Mouse (Mus musculus) olfactory bulb, adult 2 months (tissue): ENCODE results near the gene 1700016D06Rik.

Experiments used
- CTCF ChIP-seq: fragments of 200-500 bp; IDR thresholded peaks from 2 replicates; pipeline ENCODE4 v1.5.1; 2012; ENCODE audit warnings: low read depth, mild to moderate bottlenecking, low read length, moderate library complexity; ENCODE audit not compliant: insufficient read depth
- POLR2A ChIP-seq: fragments of 200-500 bp; IDR thresholded peaks from 2 replicates; pipeline ENCODE4 v1.6.1; 2012; ENCODE audit warnings: mild to moderate bottlenecking, low read depth, low read length, moderate library complexity; ENCODE audit not compliant: insufficient read depth

DNA sequence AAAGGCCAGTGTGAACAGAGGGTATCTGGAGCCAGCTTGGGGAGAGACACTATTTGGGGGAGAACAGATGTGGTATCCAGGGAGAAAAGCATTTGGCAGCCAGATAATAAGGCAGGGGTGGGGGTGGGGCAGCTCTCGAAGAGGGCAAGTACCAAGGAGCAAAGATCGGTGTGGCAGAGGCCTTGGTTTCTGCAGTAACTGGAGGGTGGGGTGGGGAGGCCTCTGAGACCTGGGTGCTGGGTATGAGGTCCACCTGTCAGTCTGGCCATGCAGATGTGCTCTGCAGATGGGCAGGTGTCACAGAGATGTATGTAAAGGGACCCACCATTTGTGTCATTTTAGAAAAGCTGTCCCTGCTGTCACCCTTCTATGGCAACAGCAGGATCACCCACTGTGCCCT, 8.0 kb upstream of the 1700016D06Rik start:
- TF ChIP-seq POLR2A = no peak
- no peak for TF ChIP-seq CTCF
